Mouse (Mus musculus) right cerebral cortex, postnatal 36 days (tissue): Measurements from ENCODE around the gene Dennd4a.

Source experiments
- DNase-seq, 2 experiments: peaks; one replicate each; pipeline ENCODE4 v3.0.0; 2022; ENCODE audit warnings: low spot score in 2 of 2, mixed read lengths in 1 of 2

Dennd4a gene

GRCm38 (mm10) chr9:64810822-64811537 lies at the start of gene Dennd4a:
Dennd4a (plus strand) TSS chr9:64811340.
- peak; percentile 96 to 98 for DNase-seq

- no peak for DNase-seq
These were observed 46.3 kb upstream of the Dennd4a start for GRCm38 (mm10) chr9:64764824-64765223.

GRCm38 (mm10) chr9:64766136-64766535 lies 45.0 kb upstream of the Dennd4a start:
- DNase-seq, result no peak

- DNase-seq, result no peak
These were observed 43.3 kb upstream of the Dennd4a start for GRCm38 (mm10) chr9:64767796-64768195.

- no peak for DNase-seq
These were observed 42.0 kb upstream of the Dennd4a start for GRCm38 (mm10) chr9:64769066-64769695.

GRCm38 (mm10) chr9:64769911-64770310 lies 41.2 kb upstream of the Dennd4a start:
- no peak for DNase-seq

- no peak for DNase-seq
These were observed 40.7 kb upstream of the Dennd4a start for GRCm38 (mm10) chr9:64770411-64770849.

- DNase-seq, result peak; percentile 32 to 51
These were observed 39.9 kb upstream of the Dennd4a start for GRCm38 (mm10) chr9:64771236-64771635.

- no peak for DNase-seq
These were observed 37.9 kb upstream of the Dennd4a start for GRCm38 (mm10) chr9:64773254-64773653.

- no peak for DNase-seq
These were observed 37.2 kb upstream of the Dennd4a start for GRCm38 (mm10) chr9:64773936-64774335.

- DNase-seq, result no peak
These were observed 36.7 kb upstream of the Dennd4a start for GRCm38 (mm10) chr9:64774411-64774811.

GRCm38 (mm10) chr9:64774883-64775282 lies 36.3 kb upstream of the Dennd4a start:
- no peak for DNase-seq

GRCm38 (mm10) chr9:64775491-64775890 lies 35.6 kb upstream of the Dennd4a start:
- DNase-seq, result no peak

- no peak for DNase-seq
These were observed 33.6 kb upstream of the Dennd4a start for GRCm38 (mm10) chr9:64777441-64777987.

- DNase-seq, result no peak
These were observed 33.0 kb upstream of the Dennd4a start for GRCm38 (mm10) chr9:64778151-64778550.

GRCm38 (mm10) chr9:64779628-64780027 lies 31.5 kb upstream of the Dennd4a start:
- no peak for DNase-seq

GRCm38 (mm10) chr9:64783511-64783910 lies 27.6 kb upstream of the Dennd4a start:
- no peak for DNase-seq

GRCm38 (mm10) chr9:64784841-64785240 lies 26.3 kb upstream of the Dennd4a start:
- no peak for DNase-seq

GRCm38 (mm10) chr9:64786216-64786905 lies 24.8 kb upstream of the Dennd4a start:
- no peak for DNase-seq

- DNase-seq, result no peak
These were observed 23.1 kb upstream of the Dennd4a start for GRCm38 (mm10) chr9:64788070-64788469.

GRCm38 (mm10) chr9:64789341-64789761 lies 21.8 kb upstream of the Dennd4a start:
- DNase-seq, result no peak

- DNase-seq, result no peak
These were observed 21.2 kb upstream of the Dennd4a start for GRCm38 (mm10) chr9:64789887-64790400.
